Mouse (Mus musculus) C2C12 (cell line): ENCODE results near the gene Zfand3.

Experiments
- CEBPB ChIP-seq: IDR thresholded peaks from one replicate; pipeline ENCODE4 v1.6.1; 2011; ENCODE audit warnings: low read depth, mild to moderate bottlenecking, control low read depth, moderate library complexity
- CTCF ChIP-seq: IDR thresholded peaks from one replicate; pipeline ENCODE4 v1.5.1; 2011; ENCODE audit not compliant: control insufficient read depth, insufficient read depth, insufficient read length
- FOSL1 ChIP-seq: IDR thresholded peaks from one replicate; pipeline ENCODE4 v1.8.0; 2011; ENCODE audit warnings: mild to moderate bottlenecking, low read length; ENCODE audit not compliant: poor library complexity, insufficient read depth, severe bottlenecking
- MAX ChIP-seq: IDR thresholded peaks from one replicate; pipeline ENCODE4 v1.6.1; 2011; ENCODE audit warnings: mild to moderate bottlenecking, control low read depth
- MYOD1 ChIP-seq: IDR thresholded peaks from one replicate; pipeline ENCODE4 v1.6.1; 2011; ENCODE audit warnings: low read depth; ENCODE audit not compliant: control insufficient read depth, insufficient read length
- USF1 ChIP-seq: IDR thresholded peaks from one replicate; pipeline ENCODE4 v1.6.1; 2011; ENCODE audit warnings: low read depth, mild to moderate bottlenecking, control low read depth, moderate library complexity

DNA sequence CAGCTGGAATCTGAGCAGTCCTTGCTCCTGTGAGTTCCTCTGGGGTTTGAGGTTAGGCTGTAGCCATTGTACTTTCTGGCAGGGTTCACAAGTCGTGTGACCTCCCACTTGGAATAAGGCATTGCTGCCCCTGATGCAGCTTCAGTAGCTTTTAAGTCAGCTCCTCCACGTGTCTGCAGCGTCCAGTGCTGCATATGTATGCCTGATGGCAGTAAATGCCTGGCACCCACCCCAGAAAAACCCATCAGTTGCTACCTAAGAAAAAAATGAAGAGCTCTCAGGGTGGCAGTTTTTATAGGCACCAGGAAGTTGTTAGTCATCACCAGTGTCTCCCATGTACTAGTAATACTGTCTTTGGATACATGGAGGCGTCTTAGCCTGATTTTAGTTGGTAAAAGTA lies 79.5 kb downstream of the Zfand3 start:
- TF ChIP-seq CTCF = no peak
- TF ChIP-seq USF1 = peak; percentile 55
- TF ChIP-seq CEBPB = no peak
- peak; percentile 94 for TF ChIP-seq MAX
- no peak for TF ChIP-seq FOSL1
- no peak for TF ChIP-seq MYOD1
